8 mouse cellular contexts compared by ENCODE assay signal in the genomic region with DNA sequence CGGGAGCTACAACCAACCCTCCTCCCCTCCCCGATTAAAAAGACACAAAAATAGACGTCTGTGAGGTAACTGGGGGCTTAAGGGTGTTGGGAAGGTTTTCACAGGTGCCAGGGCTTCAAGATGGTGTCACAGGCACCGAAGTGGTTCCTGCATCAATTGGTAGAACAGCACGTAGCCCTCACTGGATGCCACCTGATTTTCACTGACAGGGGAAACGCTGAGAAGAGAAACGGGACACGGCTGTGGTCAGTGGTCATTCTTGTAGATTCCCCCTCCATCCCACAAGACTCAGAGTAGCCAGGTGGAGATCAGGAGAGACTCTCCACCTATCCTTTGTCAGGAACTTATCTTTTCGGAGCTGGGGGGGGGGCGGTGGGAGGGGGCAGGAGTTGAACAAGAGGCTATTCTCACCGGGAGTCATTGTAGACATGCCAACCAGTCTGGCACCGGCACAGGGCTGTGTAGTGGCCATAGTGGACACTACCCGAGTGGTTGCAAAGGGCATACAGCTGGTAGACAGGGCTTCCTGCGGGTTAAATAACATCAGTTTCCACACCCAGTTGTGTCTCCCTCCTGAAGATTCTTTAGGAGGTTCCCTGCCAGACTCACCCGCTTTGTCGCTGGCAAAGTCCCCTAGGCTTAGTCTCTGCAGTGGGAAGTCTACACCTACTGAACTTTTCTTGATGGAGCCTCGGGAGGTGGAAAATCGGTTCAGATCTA. TPM values are rescaled to one million over a fixed set of nuclear protein-coding genes. Genes with fewer than 3 reads are reported as not detected.
DNase-seq lines count a peak whose midpoint lies in the region; ATAC-seq and TF ChIP-seq lines count a peak whose summit lies in the region.

No protein-coding gene starts in this region.

- no peak for TF ChIP-seq CTCF in testis, adult 2 months (IDR thresholded peaks at IDR 0.05; ENCODE audit: control insufficient read depth, insufficient read depth, insufficient replicate concordance, low read depth, low read length)

- no peak for DNase-seq in hindbrain, embryonic 10.5 days (ENCODE audit: low spot score)
- no peak for DNase-seq in hindbrain, embryonic 11.5 days (ENCODE audit: low spot score)
- DNase-seq in testis, postnatal 14 days (ENCODE audit: low spot score), result no peak
- DNase-seq in limb, embryonic 11.5 days (ENCODE audit: low spot score), result no peak
- DNase-seq in thymus, postnatal 25 days, result no peak
- DNase-seq in adrenal gland, adult 2 months, result no peak

- peak overlapping the region; percentile 78 for H3K4me3 ChIP-seq in hindbrain, embryonic 10.5 days
- H3K4me3 ChIP-seq in hindbrain, embryonic 11.5 days (ENCODE audit: low read depth, low read length), result no peak overlapping the region
- peak overlapping the region; percentile 96 for H3K4me3 ChIP-seq in testis, adult 2 months (ENCODE audit: control insufficient read depth, low read depth, low read length)
- no peak overlapping the region; the same call in 1 of the 2 replicates for H3K4me3 ChIP-seq in limb, embryonic 11.5 days (ENCODE audit: low read depth, low read length)

- 81% methylated on average over 18 of the region's 18 CpGs for WGBS in hindbrain, embryonic 10.5 days
- 83% methylated on average over 18 of the region's 18 CpGs for WGBS in hindbrain, embryonic 11.5 days
- 81% methylated on average over 18 of the region's 18 CpGs for WGBS in limb, embryonic 11.5 days

- no peak for ATAC-seq in hindbrain, embryonic 11.5 days (ENCODE audit: low FRiP score)
- ATAC-seq in limb, embryonic 11.5 days (ENCODE audit: insufficient number of reproducible peaks, low FRiP score, low TSS enrichment, low read depth), result no peak
- ATAC-seq in CD4-positive, CD25-positive, alpha-beta regulatory T cell, adult 4 months, result no peak

- H3K4me2 ChIP-seq in hindbrain, embryonic 11.5 days (replicated peaks; ENCODE audit: low read depth, low read length), result no peak overlapping the region
- H3K4me2 ChIP-seq in limb, embryonic 11.5 days (ENCODE audit: low read depth, severe bottlenecking), result peak overlapping the region; percentile 83; the same call in 1 of the 2 replicates

- H3K9me3 ChIP-seq in hindbrain, embryonic 10.5 days, result no peaks in the 10 kb centered on the region
- H3K9me3 ChIP-seq in hindbrain, embryonic 11.5 days (ENCODE audit: control insufficient read depth, low read length), result no peaks in the 10 kb centered on the region
- no peaks in the 10 kb centered on the region for H3K9me3 ChIP-seq in limb, embryonic 11.5 days (ENCODE audit: control insufficient read depth, low read length)

- H3K27me3 ChIP-seq in hindbrain, embryonic 10.5 days (ENCODE audit: insufficient read depth, poor library complexity, severe bottlenecking), result no peaks in the 10 kb centered on the region
- no peaks in the 10 kb centered on the region for H3K27me3 ChIP-seq in hindbrain, embryonic 11.5 days (ENCODE audit: control insufficient read depth, insufficient read depth, low read length)
- no peaks in the 10 kb centered on the region for H3K27me3 ChIP-seq in testis, adult 2 months (ENCODE audit: control insufficient read depth, insufficient read depth, low read length)
- H3K27me3 ChIP-seq in limb, embryonic 11.5 days (ENCODE audit: control insufficient read depth, insufficient read depth, low read length), result no peaks in the 10 kb centered on the region

- H3K4me1 ChIP-seq in hindbrain, embryonic 10.5 days (replicated peaks), result peaks cover 46% of the 10 kb centered on the region
- H3K4me1 ChIP-seq in hindbrain, embryonic 11.5 days (replicated peaks; ENCODE audit: control insufficient read depth, insufficient read depth, low read length), result peaks cover 9% of the 10 kb centered on the region
- peaks cover 31% of the 10 kb centered on the region for H3K4me1 ChIP-seq in testis, adult 2 months (ENCODE audit: control insufficient read depth, insufficient read depth, low read length)
- H3K4me1 ChIP-seq in limb, embryonic 11.5 days (ENCODE audit: control insufficient read depth, insufficient read depth, low read length), result peaks cover 17% of the 10 kb centered on the region

- peaks cover 68% of the 10 kb centered on the region for H3K36me3 ChIP-seq in hindbrain, embryonic 10.5 days
- H3K36me3 ChIP-seq in hindbrain, embryonic 11.5 days (ENCODE audit: control insufficient read depth, insufficient read depth, low read length), result peaks cover 8% of the 10 kb centered on the region; the same call in 1 of the 2 replicates
- H3K36me3 ChIP-seq in testis, adult 2 months (ENCODE audit: control insufficient read depth, insufficient read depth, low read length), result no peaks in the 10 kb centered on the region
- peaks cover 20% of the 10 kb centered on the region for H3K36me3 ChIP-seq in limb, embryonic 11.5 days (ENCODE audit: control insufficient read depth, insufficient read depth, low read length)

- TF ChIP-seq POLR2A in testis, adult 2 months (IDR thresholded peaks at IDR 0.05; ENCODE audit: control insufficient read depth, low read depth, low read length), result no peak

- peak overlapping the region; percentile 87 for H3K27ac ChIP-seq in hindbrain, embryonic 10.5 days
- H3K27ac ChIP-seq in hindbrain, embryonic 11.5 days (ENCODE audit: low read depth, low read length), result no peak overlapping the region
- no peak overlapping the region for H3K27ac ChIP-seq in testis, adult 2 months (ENCODE audit: control insufficient read depth, insufficient read depth, low read depth, low read length)
- no peak overlapping the region for H3K27ac ChIP-seq in limb, embryonic 11.5 days (replicated peaks; ENCODE audit: low read depth, low read length)

- H3K9ac ChIP-seq in hindbrain, embryonic 11.5 days (ENCODE audit: low read depth, low read length), result no peak overlapping the region
- H3K9ac ChIP-seq in limb, embryonic 11.5 days (ENCODE audit: low read length), result no peak overlapping the region; the same call in 1 of the 2 replicates

RNA-seq across cellular contexts. Expression of gene Ppox, which starts 1.3 kb away (rescaled TPM):
- polyA plus RNA-seq in hindbrain, embryonic 10.5 days (2016; fragmentation: Nextera tagmentation; extraction: Ambion mirVana), result 54.1 and 56.2 TPM in 2 replicates
- 48.1 and 51.8 TPM in 2 replicates for polyA plus RNA-seq in hindbrain, embryonic 11.5 days (2014; fragmentation: Nextera tagmentation; extraction: Ambion mirVana)
- 7.1 and 8.7 TPM in 2 replicates for polyA plus RNA-seq in testis, adult 2 months (2012; rRNA removed)
- 65.0 and 71.0 TPM in 2 replicates for polyA plus RNA-seq in limb, embryonic 11.5 days (2014; fragmentation: Nextera tagmentation; extraction: Ambion mirVana)
- 100 to 1,000 TPM in 1 of 2 experiments, 10 to 100 TPM in 1; 70.8 to 108 TPM for polyA plus RNA-seq in CD4-positive, CD25-positive, alpha-beta regulatory T cell, adult 4 months (2017; shearing (Covaris generic))
- total RNA-seq in adrenal gland, adult 2 months (2021), result 10 to 100 TPM; 28.6 to 32.2 TPM
- 44.2 and 55.0 TPM in 2 replicates for polyA plus RNA-seq in adrenal gland, adult 2 months (2012; rRNA removed)

RNA-seq across cellular contexts. Expression of gene Usp21, which starts 5.5 kb away (rescaled TPM):
- polyA plus RNA-seq in hindbrain, embryonic 10.5 days (2016; fragmentation: Nextera tagmentation; extraction: Ambion mirVana), result 95.6 and 111 TPM in 2 replicates
- polyA plus RNA-seq in hindbrain, embryonic 11.5 days (2014; fragmentation: Nextera tagmentation; extraction: Ambion mirVana), result 82.8 and 85.4 TPM in 2 replicates
- polyA plus RNA-seq in testis, adult 2 months (2012; rRNA removed), result 38.4 and 38.7 TPM in 2 replicates
- 111 and 114 TPM in 2 replicates for polyA plus RNA-seq in limb, embryonic 11.5 days (2014; fragmentation: Nextera tagmentation; extraction: Ambion mirVana)
- polyA plus RNA-seq in CD4-positive, CD25-positive, alpha-beta regulatory T cell, adult 4 months (2017; shearing (Covaris generic)), result 10 to 100 TPM; 22.6 to 27.9 TPM
- 10 to 100 TPM; 37.5 to 44.9 TPM for total RNA-seq in adrenal gland, adult 2 months (2021)
- 61.3 and 61.5 TPM in 2 replicates for polyA plus RNA-seq in adrenal gland, adult 2 months (2012; rRNA removed)

RNA-seq across cellular contexts. Expression of gene B4galt3, which starts 12.1 kb away (rescaled TPM):
- polyA plus RNA-seq in hindbrain, embryonic 10.5 days (2016; fragmentation: Nextera tagmentation; extraction: Ambion mirVana), result 70.3 and 80.9 TPM in 2 replicates
- 59.1 and 66.3 TPM in 2 replicates for polyA plus RNA-seq in hindbrain, embryonic 11.5 days (2014; fragmentation: Nextera tagmentation; extraction: Ambion mirVana)
- polyA plus RNA-seq in testis, adult 2 months (2012; rRNA removed), result 25.0 and 32.3 TPM in 2 replicates
- 68.9 and 78.2 TPM in 2 replicates for polyA plus RNA-seq in limb, embryonic 11.5 days (2014; fragmentation: Nextera tagmentation; extraction: Ambion mirVana)
- polyA plus RNA-seq in CD4-positive, CD25-positive, alpha-beta regulatory T cell, adult 4 months (2017; shearing (Covaris generic)), result 10 to 100 TPM; 56.0 to 93.6 TPM
- 10 to 100 TPM; 30.3 to 33.4 TPM for total RNA-seq in adrenal gland, adult 2 months (2021)
- polyA plus RNA-seq in adrenal gland, adult 2 months (2012; rRNA removed), result 53.0 and 56.7 TPM in 2 replicates

RNA-seq across cellular contexts. Expression of gene Ufc1, which starts 12.6 kb away (rescaled TPM):
- polyA plus RNA-seq in hindbrain, embryonic 10.5 days (2016; fragmentation: Nextera tagmentation; extraction: Ambion mirVana), result 105 and 111 TPM in 2 replicates
- 108 and 114 TPM in 2 replicates for polyA plus RNA-seq in hindbrain, embryonic 11.5 days (2014; fragmentation: Nextera tagmentation; extraction: Ambion mirVana)
- 19.1 and 20.0 TPM in 2 replicates for polyA plus RNA-seq in testis, adult 2 months (2012; rRNA removed)
- polyA plus RNA-seq in limb, embryonic 11.5 days (2014; fragmentation: Nextera tagmentation; extraction: Ambion mirVana), result 111 and 115 TPM in 2 replicates
- 10 to 100 TPM; 74.0 to 84.4 TPM for polyA plus RNA-seq in CD4-positive, CD25-positive, alpha-beta regulatory T cell, adult 4 months (2017; shearing (Covaris generic))
- total RNA-seq in adrenal gland, adult 2 months (2021), result 100 to 1,000 TPM; 121 to 170 TPM
- 19.9 and 20.1 TPM in 2 replicates for polyA plus RNA-seq in adrenal gland, adult 2 months (2012; rRNA removed)

RNA-seq across cellular contexts. Expression of gene Ndufs2, which starts 31.1 kb away (rescaled TPM):
- polyA plus RNA-seq in hindbrain, embryonic 10.5 days (2016; fragmentation: Nextera tagmentation; extraction: Ambion mirVana), result 250 and 275 TPM in 2 replicates
- 259 and 263 TPM in 2 replicates for polyA plus RNA-seq in hindbrain, embryonic 11.5 days (2014; fragmentation: Nextera tagmentation; extraction: Ambion mirVana)
- polyA plus RNA-seq in testis, adult 2 months (2012; rRNA removed), result 86.0 and 91.4 TPM in 2 replicates
- 260 and 264 TPM in 2 replicates for polyA plus RNA-seq in limb, embryonic 11.5 days (2014; fragmentation: Nextera tagmentation; extraction: Ambion mirVana)
- polyA plus RNA-seq in CD4-positive, CD25-positive, alpha-beta regulatory T cell, adult 4 months (2017; shearing (Covaris generic)), result 100 to 1,000 TPM; 115 to 119 TPM
- total RNA-seq in adrenal gland, adult 2 months (2021), result 100 to 1,000 TPM; 558 to 829 TPM
- polyA plus RNA-seq in adrenal gland, adult 2 months (2012; rRNA removed), result 210 and 224 TPM in 2 replicates

Comparison
In these comparisons a context has a peak if more than half of its experiments do, and no peak if none do; other contexts are left out.
1. H3K4me3 ChIP-seq: peak in hindbrain, embryonic 10.5 days (single experiment) and testis, adult 2 months (single experiment); none in hindbrain, embryonic 11.5 days (single experiment) and limb, embryonic 11.5 days (single experiment).